Mouse (Mus musculus) left cerebral cortex, postnatal 14 days (tissue): ENCODE data around the gene Kntc1. TPM values are rescaled to one million over a fixed set of nuclear protein-coding genes. Genes with fewer than 3 reads are reported as not detected.

Source experiments
- DNase-seq, 2 experiments: peaks; one replicate each; pipeline ENCODE4 v3.0.0; 2021 to 2022; ENCODE audit warnings: low spot score in 2 of 2, mixed read lengths in 1 of 2
- intact Hi-C: fragments of 180-260 bp; cut with DNase I; formaldehyde crosslinking; loops from one replicate; pipeline ENCODE4 v1.15.1; 2025
- total RNA-seq, 2 experiments: library from RNA; stranded (reverse); gene quantifications; 2 replicates each; pipeline ENCODE4 v1.2.3; 2021

Gene Kntc1
- total RNA-seq, 2 experiments from 2014 or later, result 0.83 to 0.87 TPM

DNA sequence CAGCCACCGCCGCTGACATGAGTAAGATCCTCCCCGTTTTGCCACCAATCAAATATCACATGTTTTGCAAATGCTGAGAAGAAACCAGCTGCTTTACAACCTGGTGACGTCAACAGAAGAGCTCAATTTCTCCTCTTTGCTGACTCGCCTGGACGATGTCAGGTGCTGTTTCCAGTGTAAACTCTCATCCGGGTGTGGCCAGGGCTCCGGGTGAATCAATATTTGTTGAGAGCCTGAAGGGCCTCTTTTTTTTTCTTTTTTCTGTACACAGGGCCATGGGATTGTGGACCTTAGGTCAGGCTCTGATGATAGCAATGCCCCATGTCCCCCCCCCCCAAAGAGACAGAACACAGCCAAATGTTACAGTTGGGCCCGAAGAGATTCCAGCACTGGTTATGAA, 105.0 kb downstream of the Kntc1 start:
- no peak for DNase-seq
- intact Hi-C loops, result no loop called here

- DNase-seq, result no peak
- intact Hi-C loops, result no loop called here
Observed at GRCm38 (mm10) chr5:123858798-123859197, 109.3 kb downstream of the Kntc1 start.

- intact Hi-C loops, result no loop called here
- DNase-seq, result peak in 1 of 2 experiments; percentile 14
Observed at GRCm38 (mm10) chr5:123862374-123863350, 113.1 kb downstream of the Kntc1 start.

GRCm38 (mm10) chr5:123863934-123864333, 114.4 kb downstream of the Kntc1 start:
- intact Hi-C loops, result no loop called here
- no peak for DNase-seq

GRCm38 (mm10) chr5:123865365-123865764, 115.8 kb downstream of the Kntc1 start, which contains the start of gene Hcar2:
Gene Hcar2 (minus strand): TSS chr5:123865499.
- no peak for DNase-seq
- intact Hi-C loops, result no loop called here

- intact Hi-C loops, result no loop called here
- DNase-seq, result no peak
Observed at GRCm38 (mm10) chr5:123866457-123866856, 116.9 kb downstream of the Kntc1 start.

DNA sequence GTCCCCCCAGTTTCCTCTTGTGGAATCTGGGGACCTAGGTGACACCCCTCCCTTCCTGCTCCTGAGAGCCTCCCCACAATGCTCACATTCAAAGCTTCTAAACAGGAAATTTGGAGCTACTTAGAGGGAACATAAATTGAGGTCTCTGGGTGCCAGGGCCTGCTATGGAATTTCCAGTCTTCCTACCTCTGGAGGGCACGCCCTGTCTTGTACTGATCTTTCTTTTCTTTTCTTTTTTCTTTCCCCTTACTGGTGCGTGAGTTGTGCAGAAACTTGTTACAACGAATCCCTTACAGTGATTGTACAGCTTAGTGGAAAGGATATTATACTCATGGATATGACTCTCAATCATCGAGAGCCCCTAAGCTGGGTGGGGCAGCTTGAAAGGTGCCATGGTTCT, 120.1 kb downstream of the Kntc1 start:
- no peak for DNase-seq
- intact Hi-C loops, result no loop called here

Other genes starting within 250 kb of the Kntc1 start
- gene B3gnt4, start 239.3 kb upstream of the Kntc1 start, total RNA-seq, result under 1 TPM; 0.61 to 0.99 TPM
- 10 to 100 TPM; 37.8 TPM for gene Diablo, start 225.5 kb upstream of the Kntc1 start, total RNA-seq
- 1 to 10 TPM; 7.1 to 7.4 TPM for gene Gm49027, start 224.2 kb upstream of the Kntc1 start, total RNA-seq
- gene Vps33a, start 176.7 kb upstream of the Kntc1 start, total RNA-seq, result 10 to 100 TPM; 79.1 to 83.3 TPM
- 100 to 1,000 TPM; 117 to 132 TPM for gene Clip1, start 65.1 kb upstream of the Kntc1 start, total RNA-seq
- 10 to 100 TPM; 37.0 to 37.2 TPM for gene Zcchc8, start 28.6 kb upstream of the Kntc1 start, total RNA-seq
- gene Rsrc2, start 302 bp upstream of the Kntc1 start, total RNA-seq, result 10 to 100 TPM; 80.9 to 89.4 TPM
- not detected for gene Hcar2, start 115.8 kb downstream of the Kntc1 start, total RNA-seq
- gene Hcar1, start 130.3 kb downstream of the Kntc1 start, total RNA-seq, result 1 to 10 TPM; 1.3 to 2.0 TPM
- gene Denr, start 157.5 kb downstream of the Kntc1 start, total RNA-seq, result 10 to 100 TPM; 65.6 to 70.7 TPM
- not detected for gene Gm43518, start 177.7 kb downstream of the Kntc1 start, total RNA-seq
- gene Ccdc62, start 181.0 kb downstream of the Kntc1 start, total RNA-seq, result 1 to 10 TPM; 2.7 to 4.2 TPM
- 10 to 100 TPM; 82.6 to 85.0 TPM for gene Hip1r, start 223.9 kb downstream of the Kntc1 start, total RNA-seq